Mouse (Mus musculus): Measurements from ENCODE around the gene Zfp691. TPM values are rescaled to one million over a fixed set of nuclear protein-coding genes. Genes with fewer than 3 reads are reported as not detected.
A peak's percentile ranks its signal among the peaks of the same experiment; 100 is the strongest.

Gene Zfp691
- total and polyA plus RNA-seq, 3 experiments = 6.7 to 9.9 TPM; not detected in 1

GRCm38 (mm10) chr4:119190618-119191017, 16.6 kb upstream of the Zfp691 start:
- TF ChIP-seq POLR2A (IDR thresholded peaks at IDR 0.05; ENCODE audit: control insufficient read depth in 1 of 2, insufficient read depth in 1 of 2, low read depth in 1 of 2, low read length in 2 of 2, poor library complexity in 1 of 2) (peak; percentile 29 to 68; a peak in 2 of 4 replicates), ZKSCAN1 (IDR thresholded peaks at IDR 0.05; ENCODE audit: low read depth, low read length) (no peak), E2F4 (IDR thresholded peaks at IDR 0.05; ENCODE audit: borderline replicate concordance, low read depth, low read length) (no peak), MAZ (IDR thresholded peaks at IDR 0.05; ENCODE audit: low read depth, low read length) (peak; percentile 50; the same call in 1 of the 2 replicates), CHD1 (IDR thresholded peaks at IDR 0.05; ENCODE audit: low read depth, low read length) (no peak), JUND (IDR thresholded peaks at IDR 0.05; ENCODE audit: low read depth, low read length) (no peak), KAT2A (conservative IDR thresholded peaks at IDR 0.05; ENCODE audit: low read depth, low read length) (no peak), TCF12 (IDR thresholded peaks at IDR 0.05; ENCODE audit: low read depth, low read length) (peak; percentile 93), USF1 (IDR thresholded peaks at IDR 0.05; ENCODE audit: low read depth, low read length) (no peak), CTCF (IDR thresholded peaks at IDR 0.05 in 2 of 3, conservative IDR thresholded peaks at IDR 0.05 in 1 of 3; ENCODE audit: control insufficient read depth in 1 of 3, insufficient read depth in 1 of 3, low read depth in 2 of 3, low read length in 3 of 3, poor library complexity in 1 of 3, severe bottlenecking in 1 of 3) (no peak), MXI1 (IDR thresholded peaks at IDR 0.05; ENCODE audit: low read depth, low read length) (peak; percentile 92), GABPA (IDR thresholded peaks at IDR 0.05; ENCODE audit: low read depth, low read length) (no peak), ZMIZ1 (IDR thresholded peaks at IDR 0.05; ENCODE audit: low read depth, low read length) (peak; percentile 47; the same call in 1 of the 2 replicates), SMC3 (IDR thresholded peaks at IDR 0.05; ENCODE audit: low read depth, low read length) (no peak), ELF1 (IDR thresholded peaks at IDR 0.05; ENCODE audit: low read depth, low read length) (no peak), TAL1 (IDR thresholded peaks at IDR 0.05; ENCODE audit: low read length) (peak; percentile 86), MYC (IDR thresholded peaks at IDR 0.05; ENCODE audit: low read depth, low read length) (peak; percentile 94), MYB (IDR thresholded peaks at IDR 0.05; ENCODE audit: low read depth, low read length) (peak; percentile 86), ZC3H11A (IDR thresholded peaks at IDR 0.05; ENCODE audit: low read depth, low read length) (no peak), MAX (IDR thresholded peaks at IDR 0.05; ENCODE audit: low read length) (peak; percentile 81), TBP (IDR thresholded peaks at IDR 0.05; ENCODE audit: low read depth, low read length) (peak; percentile 86), UBTF (IDR thresholded peaks at IDR 0.05; ENCODE audit: borderline replicate concordance, insufficient read depth, low read depth, low read length) (no peak), ETS1 (IDR thresholded peaks at IDR 0.05; ENCODE audit: low read depth, low read length) (peak; percentile 82), MEF2A (IDR thresholded peaks at IDR 0.05; ENCODE audit: extremely low read depth, insufficient replicate concordance, low read depth, low read length, poor library complexity, severe bottlenecking) (no peak), ZNF384 (IDR thresholded peaks at IDR 0.05; ENCODE audit: low read depth, low read length) (no peak), BHLHE40 (IDR thresholded peaks at IDR 0.05; ENCODE audit: borderline replicate concordance, low read depth, low read length) (peak; percentile 61; the same call in 1 of the 2 replicates), SIN3A (IDR thresholded peaks at IDR 0.05; ENCODE audit: low read length) (peak; percentile 88), NELFE (IDR thresholded peaks at IDR 0.05; ENCODE audit: low read depth, low read length) (0 out of 2 replicates have a peak, but pooled peaks have one; percentile 40), POLR2AphosphoS5 (IDR thresholded peaks at IDR 0.05; ENCODE audit: borderline replicate concordance, low read depth, low read length) (no peak), NRF1 (IDR thresholded peaks at IDR 0.05; ENCODE audit: insufficient read depth, low read depth, low read length, poor library complexity, severe bottlenecking) (no peak), RCOR1 (IDR thresholded peaks at IDR 0.05; ENCODE audit: low read depth, low read length) (peak; percentile 66), RAD21 (IDR thresholded peaks at IDR 0.05; ENCODE audit: low read depth, low read length) (no peak), GATA1 (IDR thresholded peaks at IDR 0.05; ENCODE audit: low read depth, low read length) (peak; percentile 94), EP300 (IDR thresholded peaks at IDR 0.05; ENCODE audit: low read depth in 1 of 2, low read length in 2 of 2) (peak; percentile 88 to 96), USF2 (IDR thresholded peaks at IDR 0.05; ENCODE audit: borderline replicate concordance in 1 of 2, insufficient read depth in 1 of 2, low read depth in 1 of 2, low read length in 2 of 2) (no peak)
- peaks cover 43% of the 10 kb centered on the region for H3K79me2 ChIP-seq (ENCODE audit: control insufficient read depth, insufficient read depth, low read length, poor library complexity)
- no peaks in the 10 kb centered on the region for H3K27me3 ChIP-seq (ENCODE audit: control insufficient read depth in 1 of 2, insufficient read depth in 2 of 2, low read length in 2 of 2)
- H3K27ac ChIP-seq (ENCODE audit: control insufficient read depth, low read depth, low read length) = peak overlapping the region; percentile 100
- peak; percentile 94 for DNase-seq (ENCODE audit: low read depth, low spot score)
- H3K4me1 ChIP-seq (ENCODE audit: control insufficient read depth in 1 of 2, insufficient read depth in 2 of 2, low read length in 2 of 2) = peaks cover 21 to 52% of the 10 kb centered on the region in 2 experiments
- peak overlapping the region; percentile 74 to 96 for H3K4me3 ChIP-seq (ENCODE audit: control insufficient read depth in 1 of 2, insufficient read depth in 1 of 2, low read depth in 2 of 2, low read length in 2 of 2)
- H3K9me3 ChIP-seq (replicated peaks; ENCODE audit: insufficient read depth, low read length) = no peaks in the 10 kb centered on the region
- H3K9ac ChIP-seq (ENCODE audit: control insufficient read depth, low read depth, low read length, poor library complexity, severe bottlenecking) = peak overlapping the region; percentile 98
- peaks cover 0 to 63% of the 10 kb centered on the region in 2 experiments; a peak in 2 of 4 replicates for H3K36me3 ChIP-seq (ENCODE audit: control insufficient read depth in 1 of 2, insufficient read depth in 2 of 2, low read length in 2 of 2)
